Mouse (Mus musculus) monocyte, adult 2 months (primary cell): ENCODE results near the gene Rsbn1.

Experiments
- DNase-seq, 2 experiments: peaks; one replicate each; pipeline ENCODE4 v3.0.0; 2022; ENCODE audit warnings: low spot score in 2 of 2, low read depth in 1 of 2

Rsbn1 gene

DNA sequence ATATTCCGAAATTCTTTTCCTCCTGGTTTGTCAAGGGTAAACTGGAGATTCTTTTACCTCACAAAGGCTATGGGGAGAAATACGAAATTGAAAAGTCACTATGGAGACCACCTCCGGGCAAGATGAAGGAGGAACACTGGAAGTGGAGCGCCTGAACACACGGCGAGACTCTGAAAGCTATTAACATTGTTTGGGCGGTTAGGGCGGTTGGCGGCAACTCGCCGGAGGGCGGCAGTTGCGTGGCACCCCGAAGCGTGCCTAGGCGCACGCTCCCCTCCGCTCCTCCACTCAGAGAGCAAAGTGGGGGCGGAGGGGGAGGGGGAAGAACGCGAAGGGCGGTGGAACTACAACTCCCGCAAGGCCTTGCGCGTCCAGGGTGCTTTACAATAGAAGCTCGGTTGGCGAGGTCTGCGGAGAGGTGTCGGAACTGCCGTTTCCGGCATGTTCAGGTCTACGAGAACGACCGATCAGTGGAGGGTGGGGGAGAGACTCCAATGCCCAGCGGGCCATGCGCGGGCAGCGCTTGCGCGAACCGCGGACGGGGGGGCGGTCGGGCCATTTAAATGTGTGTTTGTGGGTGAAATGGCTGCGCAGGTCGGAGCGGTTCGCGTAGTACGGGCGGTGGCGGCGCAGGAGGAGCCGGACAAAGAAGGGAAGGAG, at the start of gene Rsbn1:
Gene Rsbn1, plus strand, starts transcription at position 111 of the 660 bp plus-strand sequence.
- peak; percentile 86 to 88 for DNase-seq

DNA sequence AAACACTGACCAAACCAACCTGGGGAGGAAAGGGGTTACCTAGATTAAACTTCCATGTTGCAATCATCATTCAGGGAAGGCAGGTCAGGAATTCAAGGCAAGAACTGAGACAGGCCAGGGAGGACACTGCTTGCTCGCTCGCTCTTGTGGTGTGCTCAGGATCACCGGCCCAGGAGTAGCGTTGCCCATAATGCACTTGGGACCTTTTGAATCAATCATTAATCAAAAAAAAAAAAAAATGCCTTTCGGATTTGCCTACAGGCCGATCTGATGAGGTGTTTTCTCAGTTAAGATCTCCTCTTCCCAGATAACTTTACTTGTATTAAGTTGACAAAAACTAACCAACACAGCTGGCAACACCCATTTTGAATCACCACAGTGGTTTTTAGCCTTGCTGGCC, 49.7 kb upstream of the Rsbn1 start:
- DNase-seq, result no peak

DNA sequence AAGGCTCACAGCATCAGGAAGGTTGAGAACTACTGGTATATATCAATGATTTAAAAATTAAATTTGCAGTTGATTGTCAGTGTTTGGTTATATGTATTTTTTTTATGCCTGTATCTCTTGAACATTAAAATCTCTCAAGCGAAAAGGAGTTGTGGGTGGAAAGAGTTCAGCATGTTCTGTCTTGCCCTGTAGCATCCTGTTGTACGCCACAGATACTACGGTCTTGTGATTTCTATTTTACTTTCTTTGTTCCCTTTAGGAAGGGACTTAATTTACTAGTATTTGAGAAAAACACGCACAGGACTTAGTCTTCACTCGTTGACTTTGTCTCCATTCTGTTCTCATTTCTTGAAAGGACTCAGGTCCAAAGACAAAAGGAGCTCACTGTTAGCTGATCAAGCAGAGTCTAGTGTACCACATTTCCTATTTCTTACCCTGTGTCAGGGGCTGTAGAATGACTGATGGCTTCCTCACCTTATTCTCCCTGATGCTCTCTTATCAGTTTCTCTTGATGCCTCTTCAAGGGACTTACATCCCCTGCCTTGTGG, 46.4 kb upstream of the Rsbn1 start:
- no peak for DNase-seq

DNA sequence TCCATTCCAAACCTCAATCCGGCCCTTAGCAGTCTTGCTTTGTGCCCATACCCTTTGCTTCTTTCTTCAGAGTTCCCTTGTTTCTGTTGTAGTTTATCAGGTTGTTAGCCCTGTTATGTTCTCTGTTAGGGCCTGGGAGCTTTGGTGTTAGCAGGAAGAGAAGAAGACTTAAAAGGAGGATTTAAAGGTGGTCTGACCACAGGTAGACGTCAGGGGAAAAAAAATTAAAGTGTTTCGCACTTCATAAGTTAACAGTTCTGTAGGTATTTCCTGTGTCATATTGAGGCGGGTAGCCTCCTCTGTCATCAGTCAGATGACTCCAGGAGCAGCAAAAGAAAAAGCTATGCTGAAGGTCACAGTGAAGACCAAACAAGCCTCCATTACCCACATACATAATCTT, 45.9 kb upstream of the Rsbn1 start:
- no peak for DNase-seq

DNA sequence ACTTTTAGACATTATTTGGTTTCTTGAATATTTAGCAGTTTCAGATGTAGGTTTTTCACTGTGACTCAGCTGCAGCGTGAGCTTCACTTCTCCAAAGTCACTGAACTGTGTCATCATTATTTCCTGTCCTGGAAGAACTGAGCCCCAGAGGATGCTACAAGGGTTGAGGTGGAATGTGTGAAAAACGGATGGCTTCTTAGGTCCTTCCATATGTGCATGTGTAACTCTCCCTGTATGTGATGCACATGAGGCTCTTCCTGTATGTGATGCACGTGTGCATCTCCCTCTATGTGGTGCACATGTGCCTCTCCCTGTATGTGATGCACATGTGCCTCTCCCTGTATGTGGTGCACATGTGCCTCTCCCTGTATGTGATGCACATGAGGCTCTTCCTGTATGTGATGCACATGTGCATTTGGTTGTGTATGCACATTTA, 41.2 kb upstream of the Rsbn1 start:
- DNase-seq, result peak; percentile 29 to 37

DNA sequence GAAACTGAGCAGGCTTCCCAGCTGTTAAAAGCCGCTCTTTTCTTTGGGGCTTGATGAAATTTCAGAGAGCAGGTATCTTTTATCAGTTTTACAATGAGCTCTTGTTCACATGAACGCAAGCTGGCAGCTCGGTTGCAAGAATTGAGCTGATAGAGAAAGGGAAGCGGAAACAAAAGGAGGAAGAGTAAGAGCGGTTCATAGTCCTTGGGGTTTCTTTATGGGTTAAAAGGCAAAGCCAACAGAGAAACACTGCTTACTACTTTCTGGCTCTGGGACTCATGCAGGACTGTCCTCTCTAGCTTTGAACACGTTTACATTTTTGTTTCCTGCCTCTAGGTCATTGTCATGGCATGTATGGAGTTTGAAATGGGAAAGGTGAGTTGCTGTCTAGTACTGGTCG, 39.6 kb upstream of the Rsbn1 start:
- DNase-seq, result no peak

DNA sequence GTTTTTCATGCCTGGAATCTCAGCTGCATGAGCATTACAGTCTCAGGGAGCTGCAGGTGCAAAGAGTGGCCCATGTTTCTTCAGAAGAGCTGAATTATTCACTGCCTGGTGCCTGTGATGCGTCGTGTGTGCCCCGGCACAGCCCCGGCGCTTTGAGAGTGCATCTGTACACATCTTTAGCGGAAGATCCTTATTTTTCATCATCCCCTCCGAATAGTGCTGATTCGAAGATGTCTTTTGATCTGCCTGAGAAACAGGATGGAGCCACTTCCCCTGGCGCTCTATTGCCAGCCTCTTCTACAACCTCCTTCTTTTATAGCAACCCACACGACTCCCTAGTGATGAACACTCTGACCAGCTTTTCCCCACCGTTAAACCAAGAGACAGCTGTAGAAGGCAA, 28.0 kb upstream of the Rsbn1 start:
- DNase-seq, result no peak

DNA sequence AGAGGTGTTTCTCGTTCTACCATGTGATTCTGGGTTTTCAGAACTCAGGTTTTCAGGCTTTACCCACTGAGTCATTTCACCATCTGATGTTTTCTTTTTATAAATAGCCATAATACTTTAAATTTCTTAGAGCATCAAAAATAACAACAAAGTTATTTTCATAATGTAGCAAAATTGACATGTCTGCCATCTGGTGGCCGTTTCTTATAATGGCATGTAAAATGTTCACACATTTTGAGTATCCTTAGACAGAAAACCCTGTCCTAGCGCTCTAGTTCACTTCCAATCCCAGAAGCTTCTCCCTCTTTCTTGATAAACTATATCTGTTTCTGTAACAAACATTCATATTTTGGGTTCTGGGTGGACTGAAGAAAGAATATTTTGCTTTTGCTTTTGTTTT, 26.3 kb upstream of the Rsbn1 start:
- DNase-seq, result no peak

DNA sequence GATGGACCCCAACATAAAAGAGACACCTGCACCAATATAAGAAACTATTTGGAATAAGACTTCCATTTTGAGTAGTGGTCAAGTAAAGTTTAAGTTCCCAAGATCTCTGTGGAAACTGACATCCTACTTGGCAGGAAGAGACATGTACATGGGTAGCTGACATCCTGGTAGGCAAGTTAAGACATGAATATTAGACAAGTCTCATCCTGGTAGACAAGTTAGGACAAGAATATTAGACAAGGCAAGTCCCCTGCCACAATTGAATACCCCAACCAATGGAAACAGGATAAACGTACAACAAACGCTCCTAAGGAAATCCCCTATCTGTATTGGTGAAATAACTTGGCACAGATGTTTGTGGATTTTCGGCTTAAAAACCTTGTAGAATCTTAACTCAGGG, 20.5 kb upstream of the Rsbn1 start:
- DNase-seq, result no peak

DNA sequence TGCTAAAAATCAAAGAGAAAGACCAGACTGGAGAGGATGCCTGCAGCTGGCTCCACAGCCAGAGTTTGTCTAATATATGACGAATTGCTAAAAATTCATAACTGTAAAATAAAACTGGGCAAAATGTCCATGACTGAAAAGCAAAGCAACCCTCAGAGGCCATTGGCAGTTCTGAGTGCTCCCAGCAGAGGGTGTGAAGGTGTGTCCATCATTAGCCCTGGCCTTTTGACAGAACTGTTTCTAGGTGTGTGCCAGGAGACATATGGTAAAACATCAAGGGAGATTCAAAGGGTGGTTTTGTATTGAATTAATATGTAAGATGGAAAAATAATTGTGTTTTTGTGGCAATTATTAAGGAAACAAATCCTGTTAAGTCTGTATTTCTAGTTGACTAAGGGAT, 9.2 kb upstream of the Rsbn1 start:
- peak in 1 of 2 experiments; percentile 22 for DNase-seq

DNA sequence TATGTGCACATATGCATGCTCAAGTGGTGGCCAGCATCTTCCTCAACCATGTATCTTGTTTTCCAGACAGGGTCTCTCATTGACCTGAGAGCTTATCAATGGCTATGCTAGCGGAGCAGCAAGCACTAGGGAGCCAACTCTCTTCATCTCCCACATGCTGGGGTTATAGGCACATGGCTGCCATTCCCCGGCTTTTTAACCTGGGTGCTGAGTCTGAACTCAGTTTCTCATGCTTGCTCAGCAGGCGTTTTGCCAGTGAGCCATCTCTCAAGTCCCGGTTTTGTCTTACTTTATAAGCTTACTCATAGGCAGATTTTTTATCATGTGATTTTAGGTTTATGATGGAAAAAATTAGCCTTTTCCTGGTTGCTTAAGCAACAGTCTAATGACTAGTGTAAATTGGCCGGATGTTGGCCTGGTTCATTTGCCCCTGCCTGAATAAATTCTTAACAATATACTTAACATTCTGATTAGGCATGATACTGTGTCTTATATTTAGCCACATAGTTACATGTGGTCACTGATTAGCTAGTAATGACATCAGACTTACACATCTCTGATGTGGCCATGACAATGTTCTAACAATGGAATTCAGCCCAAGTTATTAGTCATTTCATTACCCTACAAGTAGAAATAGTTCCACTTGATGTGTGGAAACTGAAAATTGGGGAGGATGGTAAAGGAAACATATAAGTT, 6.4 kb upstream of the Rsbn1 start:
- DNase-seq, result no peak

DNA sequence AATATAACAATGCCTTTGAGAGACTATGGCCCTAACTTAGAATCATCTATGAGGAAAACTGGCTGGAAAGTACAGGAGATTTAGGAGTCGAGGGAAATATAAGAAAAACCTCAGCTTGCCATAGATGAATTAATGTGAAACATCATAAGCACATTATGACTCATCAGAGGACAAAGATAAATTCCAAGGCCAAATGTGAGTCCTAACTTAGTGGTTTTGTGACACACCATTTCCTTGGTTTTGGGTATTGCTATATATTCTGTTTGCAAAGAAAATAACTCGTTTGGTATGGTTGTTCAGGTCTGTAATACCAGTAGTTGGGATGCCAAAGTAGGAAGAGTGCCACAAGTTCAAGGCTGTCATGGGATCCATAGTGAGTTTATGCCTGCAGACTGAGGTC, 5.1 kb upstream of the Rsbn1 start:
- DNase-seq, result no peak

DNA sequence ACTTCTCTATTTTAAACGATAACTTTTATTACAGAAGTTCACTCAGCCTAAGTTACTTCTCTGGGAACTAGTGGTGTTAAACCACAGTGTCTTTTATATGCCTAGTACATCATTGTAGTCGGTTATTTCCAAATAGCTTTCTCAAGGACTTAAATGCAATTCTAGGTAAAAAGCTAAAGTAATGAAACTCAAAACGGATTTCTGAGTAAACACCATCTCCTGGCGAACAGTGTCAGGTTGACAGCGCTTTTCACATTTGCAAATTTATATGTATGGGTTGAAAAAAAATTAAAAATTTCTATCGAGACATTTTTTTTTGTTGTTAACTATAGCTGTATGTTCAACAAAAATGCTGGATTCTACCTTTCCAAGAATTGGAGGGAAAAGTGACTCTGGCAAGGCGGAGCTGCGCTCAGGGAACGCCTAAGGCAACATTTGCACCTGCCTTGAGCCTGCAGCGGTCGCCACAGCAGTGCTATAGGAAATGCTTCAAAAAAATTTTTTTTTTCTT, 414 bp upstream of the Rsbn1 start:
- no peak for DNase-seq

DNA sequence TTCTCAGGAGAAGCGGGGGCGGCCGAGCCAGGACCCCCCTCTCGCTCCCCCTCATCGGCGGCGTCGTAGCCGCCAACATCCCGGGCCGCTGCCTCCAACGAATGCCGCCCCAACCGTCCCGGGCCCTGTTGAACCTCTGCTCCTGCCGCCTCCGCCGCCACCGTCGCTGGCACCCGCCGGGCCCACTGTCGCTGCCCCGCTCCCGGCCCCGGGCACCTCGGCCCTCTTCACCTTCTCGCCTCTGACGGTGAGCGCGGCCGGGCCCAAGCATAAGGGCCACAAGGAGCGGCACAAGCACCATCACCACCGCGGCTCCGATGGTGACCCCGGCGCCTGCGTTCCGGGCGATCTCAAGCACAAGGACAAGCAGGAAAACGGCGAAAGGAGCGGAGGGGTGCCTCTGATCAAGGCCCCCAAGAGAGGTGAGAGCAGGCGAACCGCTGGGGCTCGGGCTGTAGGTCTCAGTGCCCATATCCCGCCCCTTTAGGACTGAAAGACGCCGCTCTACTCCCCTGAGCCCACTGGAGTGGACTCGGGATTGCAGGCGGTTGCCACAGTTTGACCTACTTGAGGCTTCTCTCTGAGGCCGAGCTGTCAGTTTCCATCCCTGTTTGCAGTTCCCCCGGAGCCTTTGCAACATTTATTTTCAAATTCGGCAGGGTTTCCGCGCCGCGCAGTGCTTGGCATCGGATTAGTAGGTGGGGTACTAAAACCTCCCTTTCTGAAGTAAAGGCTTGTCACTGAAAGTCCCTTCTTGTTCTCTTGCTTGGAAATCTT, 1.0 kb downstream of the Rsbn1 start:
- peak in 1 of 2 experiments; percentile 4 for DNase-seq

DNA sequence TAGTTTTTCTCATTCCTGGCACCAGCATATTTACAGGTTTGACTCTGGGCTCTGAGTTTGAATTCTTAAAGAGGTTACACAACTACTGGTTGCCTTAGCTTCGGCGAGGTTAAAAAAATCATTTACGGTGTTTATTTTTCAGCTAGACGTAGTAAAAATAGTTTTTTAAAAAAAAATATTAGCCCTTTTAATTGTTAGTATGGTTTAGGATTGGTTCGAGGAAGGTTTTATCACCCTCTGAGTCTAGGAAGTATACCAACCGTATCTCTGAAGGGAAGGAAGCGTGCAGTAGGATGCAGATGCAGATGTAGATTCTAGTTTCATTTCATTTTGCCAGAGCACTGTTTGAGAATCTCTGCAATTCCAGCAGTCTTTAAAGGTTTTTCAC, 1.6 kb downstream of the Rsbn1 start:
- no peak for DNase-seq

DNA sequence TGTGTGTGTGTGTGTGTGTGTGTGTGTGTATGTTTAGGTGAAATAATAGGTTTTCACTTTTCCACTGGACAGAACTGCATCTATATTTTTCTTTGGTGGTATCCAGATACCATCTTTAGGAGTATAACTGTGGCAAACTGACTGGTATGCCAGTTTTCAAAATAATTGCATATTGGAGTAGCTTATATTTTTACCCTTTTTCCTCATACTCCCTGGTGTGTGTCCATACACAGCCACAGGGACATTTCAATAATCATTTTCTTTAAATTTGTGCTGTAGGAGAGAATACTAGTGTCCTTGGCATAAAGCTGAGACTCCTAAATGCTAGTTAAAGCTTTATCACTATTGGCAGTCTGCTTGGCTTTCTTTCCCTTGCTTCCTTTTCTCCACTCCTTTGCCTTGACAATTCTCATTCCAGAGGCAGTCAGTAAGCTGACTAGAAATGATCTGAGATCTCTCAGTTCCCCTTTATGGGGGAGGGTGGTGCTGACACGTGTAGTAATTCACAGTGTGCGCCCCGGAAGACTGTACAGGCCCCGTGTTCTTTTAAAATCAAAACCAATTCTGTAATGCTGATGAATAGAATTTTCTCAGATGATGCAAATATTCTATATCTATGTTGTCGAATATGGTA, 2.4 kb downstream of the Rsbn1 start:
- peak; percentile 14 to 23 for DNase-seq

DNA sequence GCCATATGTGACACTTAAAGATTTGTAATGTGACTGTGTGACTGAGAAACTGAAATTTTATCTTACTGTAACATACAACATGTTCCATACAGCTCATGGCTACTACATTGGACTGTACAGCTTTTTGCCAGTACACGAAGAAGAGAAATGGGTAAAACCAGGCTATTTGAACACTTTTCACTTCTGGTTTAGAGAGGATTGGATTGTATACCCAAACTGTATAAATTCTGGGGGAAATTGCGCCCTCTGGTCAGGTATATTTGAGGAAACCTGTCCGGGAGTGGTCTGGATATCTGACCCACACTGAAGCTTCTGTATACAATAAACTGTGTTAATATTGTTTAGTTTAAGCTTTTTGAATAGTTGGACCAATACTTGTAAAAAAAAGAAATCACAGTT, 2.9 kb downstream of the Rsbn1 start:
- no peak for DNase-seq

DNA sequence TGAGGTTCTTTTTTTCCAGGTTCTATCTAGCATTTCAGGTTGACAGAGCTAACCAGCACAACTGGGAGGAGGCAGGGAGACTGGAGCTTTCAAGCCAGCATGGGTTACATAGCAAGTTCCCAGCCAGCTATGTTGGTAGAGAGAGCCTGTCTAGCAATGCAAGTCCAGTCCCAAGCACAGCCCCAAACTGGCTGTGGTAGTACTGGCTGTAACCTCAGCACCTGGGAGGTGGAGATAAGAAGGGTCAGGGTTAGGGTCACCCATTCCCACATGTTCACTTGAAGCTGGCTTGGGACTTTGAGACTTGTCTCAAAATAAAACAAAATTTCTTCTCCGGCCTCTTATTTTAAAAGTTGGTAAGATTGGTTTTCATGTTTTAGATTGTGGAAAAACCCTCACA, 6.2 kb downstream of the Rsbn1 start:
- DNase-seq, result no peak

DNA sequence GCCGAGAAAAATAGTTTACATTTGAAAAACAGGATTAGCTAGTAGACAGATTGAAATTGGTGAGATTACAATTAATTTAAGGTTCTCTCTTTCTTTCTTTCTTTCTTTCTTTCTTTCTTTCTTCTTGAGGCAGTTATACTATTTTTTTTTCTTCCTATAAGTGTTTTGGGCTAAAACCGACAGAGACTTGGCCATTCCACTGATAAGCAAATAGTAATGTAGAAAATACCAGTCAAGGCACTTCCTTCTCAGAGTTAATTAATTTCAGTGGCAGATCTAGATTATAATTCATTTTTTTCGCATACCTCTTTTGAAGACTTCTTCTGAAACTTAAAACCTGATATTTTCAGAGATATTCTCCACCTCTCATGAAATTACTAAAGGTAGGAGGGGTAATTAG, 11.4 kb downstream of the Rsbn1 start:
- DNase-seq, result no peak

DNA sequence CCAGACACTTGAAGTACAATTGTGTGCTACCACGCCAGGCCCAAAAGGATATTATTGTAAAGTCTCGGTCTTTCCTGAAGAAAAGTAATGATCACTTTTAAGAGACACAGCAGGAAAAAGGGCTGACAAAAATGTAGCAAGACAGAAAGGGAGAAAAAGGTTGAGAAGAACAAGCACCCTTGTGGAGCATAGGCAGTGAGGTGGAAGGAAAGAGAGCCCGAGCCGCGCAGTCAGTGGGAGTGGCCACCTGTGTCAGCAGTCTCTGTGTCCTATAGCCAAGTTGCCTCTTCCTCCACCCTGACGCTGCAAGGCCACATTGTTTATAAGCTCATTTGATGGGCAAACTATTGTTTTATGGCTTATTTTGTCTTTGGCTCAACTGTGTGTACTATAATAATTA, 13.6 kb downstream of the Rsbn1 start:
- no peak for DNase-seq
